Mouse (Mus musculus): Measurements from ENCODE around the gene Crcp.

Gene Crcp

GRCm38 (mm10) chr5:130029142-130029897 lies at the start of gene Crcp, which contains the start of gene Asl:
TSS of gene Crcp (plus strand) at chr5:130029290.
TSS of gene Asl (minus strand) at chr5:130029247.
- in situ Hi-C loops (cut with MboI; ENCODE audit: unreplicated experiment in 2 of 2): loop anchor here in 1 of 2 experiments (10.0 kb wide), 1 partner anchor 225 kb away; the partner anchor contains the start of genes Sbds and Tyw1

GRCm38 (mm10) chr5:129980216-129980615 lies 48.9 kb upstream of the Crcp start:
- in situ Hi-C loops (cut with MboI; ENCODE audit: unreplicated experiment in 2 of 2): loop anchor here in 1 of 2 experiments (25.0 kb wide), 1 partner anchor 368 kb away; no protein-coding TSS in a partner anchor

- in situ Hi-C loops (cut with MboI; ENCODE audit: unreplicated experiment in 2 of 2): loop anchor here in 1 of 2 experiments (25.0 kb wide), 1 partner anchor 377 kb away; no protein-coding TSS in a partner anchor
Measured at GRCm38 (mm10) chr5:129989376-129989775, 39.7 kb upstream of the Crcp start.

- in situ Hi-C loops (cut with MboI; ENCODE audit: unreplicated experiment in 2 of 2): loop anchor here (10.0 to 25.0 kb wide), 2 partner anchors 380 to 863 kb away; no protein-coding TSS in a partner anchor
Measured at GRCm38 (mm10) chr5:129991898-129992297, 37.2 kb upstream of the Crcp start.

GRCm38 (mm10) chr5:129993374-129993773 lies 35.7 kb upstream of the Crcp start:
- in situ Hi-C loops (cut with MboI; ENCODE audit: unreplicated experiment in 2 of 2): loop anchor here (10.0 to 25.0 kb wide), 2 partner anchors 381 to 861 kb away; no protein-coding TSS in a partner anchor

- in situ Hi-C loops (cut with MboI; ENCODE audit: unreplicated experiment in 2 of 2): loop anchor here (5.0 to 25.0 kb wide), 3 partner anchors 383 to 860 kb away; no protein-coding TSS in a partner anchor
Measured at GRCm38 (mm10) chr5:129994989-129995388, 34.1 kb upstream of the Crcp start.

GRCm38 (mm10) chr5:129997700-129998099 lies 31.4 kb upstream of the Crcp start:
- in situ Hi-C loops (cut with MboI; ENCODE audit: unreplicated experiment in 2 of 2): loop anchor here (5.0 to 25.0 kb wide), 3 partner anchors 385 to 857 kb away; no protein-coding TSS in a partner anchor

- in situ Hi-C loops (cut with MboI; ENCODE audit: unreplicated experiment in 2 of 2): loop anchor here (5.0 to 25.0 kb wide), 3 partner anchors 387 to 856 kb away; no protein-coding TSS in a partner anchor
Measured at GRCm38 (mm10) chr5:129999097-129999496, 30.0 kb upstream of the Crcp start.

- in situ Hi-C loops (cut with MboI; ENCODE audit: unreplicated experiment in 2 of 2): loop anchor here in 1 of 2 experiments (25.0 kb wide), 1 partner anchor 988 kb away; the partner anchor contains the start of genes Ran and Stx2
Measured at GRCm38 (mm10) chr5:130000735-130001134, 28.4 kb upstream of the Crcp start.

- in situ Hi-C loops (cut with MboI; ENCODE audit: unreplicated experiment in 2 of 2): loop anchor here in 1 of 2 experiments (25.0 kb wide), 1 partner anchor 989 kb away; the partner anchor contains the start of genes Ran and Stx2
Measured at GRCm38 (mm10) chr5:130001356-130001987, 27.6 kb upstream of the Crcp start.

- in situ Hi-C loops (cut with MboI; ENCODE audit: unreplicated experiment in 2 of 2): loop anchor here in 1 of 2 experiments (25.0 kb wide), 1 partner anchor 990 kb away; the partner anchor contains the start of genes Ran and Stx2
Measured at GRCm38 (mm10) chr5:130002301-130003146, 26.6 kb upstream of the Crcp start, which contains the start of gene Gusb. TSS of gene Gusb (minus strand) at chr5:130003049.

- in situ Hi-C loops (cut with MboI; ENCODE audit: unreplicated experiment in 2 of 2): loop anchor here in 1 of 2 experiments (25.0 kb wide), 1 partner anchor 991 kb away; the partner anchor contains the start of genes Ran and Stx2
Measured at GRCm38 (mm10) chr5:130003229-130003628, 25.9 kb upstream of the Crcp start.

GRCm38 (mm10) chr5:130007344-130007743 lies 21.7 kb upstream of the Crcp start:
- in situ Hi-C loops (cut with MboI; ENCODE audit: unreplicated experiment in 2 of 2): loop anchor here in 1 of 2 experiments (25.0 kb wide), 1 partner anchor 995 kb away; the partner anchor contains the start of genes Ran and Stx2

GRCm38 (mm10) chr5:130008034-130008590 lies 21.0 kb upstream of the Crcp start:
- in situ Hi-C loops (cut with MboI; ENCODE audit: unreplicated experiment in 2 of 2): loop anchor here in 1 of 2 experiments (25.0 kb wide), 1 partner anchor 996 kb away; the partner anchor contains the start of genes Ran and Stx2

- in situ Hi-C loops (cut with MboI; ENCODE audit: unreplicated experiment in 2 of 2): loop anchor here in 1 of 2 experiments (25.0 kb wide), 1 partner anchor 997 kb away; the partner anchor contains the start of genes Ran and Stx2
Measured at GRCm38 (mm10) chr5:130009784-130010183, 19.3 kb upstream of the Crcp start.

GRCm38 (mm10) chr5:130010961-130011360 lies 18.1 kb upstream of the Crcp start:
- in situ Hi-C loops (cut with MboI; ENCODE audit: unreplicated experiment in 2 of 2): loop anchor here in 1 of 2 experiments (25.0 kb wide), 1 partner anchor 999 kb away; the partner anchor contains the start of genes Ran and Stx2

- in situ Hi-C loops (cut with MboI; ENCODE audit: unreplicated experiment in 2 of 2): loop anchor here in 1 of 2 experiments (25.0 kb wide), 1 partner anchor 1003 kb away; the partner anchor contains the start of genes Ran and Stx2
Measured at GRCm38 (mm10) chr5:130015104-130015503, 14.0 kb upstream of the Crcp start.

- in situ Hi-C loops (cut with MboI; ENCODE audit: unreplicated experiment in 2 of 2): loop anchor here in 1 of 2 experiments (25.0 kb wide), 1 partner anchor 1007 kb away; the partner anchor contains the start of genes Ran and Stx2
Measured at GRCm38 (mm10) chr5:130019461-130019860, 9.6 kb upstream of the Crcp start.
